Mouse (Mus musculus) frontal cortex, postnatal 10 days (tissue): ENCODE data around the gene Angptl2.
"Not testable (repeated sequence)": the region's sequence is repeated elsewhere in the genome, so short reads cannot be mapped to it uniquely, and the experiment has no call there.

Experiments used
- DNase-seq, 2 experiments: peaks; one replicate each; pipeline ENCODE4 v3.0.0; 2022; ENCODE audit warnings: low spot score in 2 of 2, mixed read lengths in 1 of 2

Gene Angptl2

GRCm38 (mm10) chr2:33200368-33201068 is 15.4 kb upstream of the Angptl2 start:
- no peak for DNase-seq

DNA sequence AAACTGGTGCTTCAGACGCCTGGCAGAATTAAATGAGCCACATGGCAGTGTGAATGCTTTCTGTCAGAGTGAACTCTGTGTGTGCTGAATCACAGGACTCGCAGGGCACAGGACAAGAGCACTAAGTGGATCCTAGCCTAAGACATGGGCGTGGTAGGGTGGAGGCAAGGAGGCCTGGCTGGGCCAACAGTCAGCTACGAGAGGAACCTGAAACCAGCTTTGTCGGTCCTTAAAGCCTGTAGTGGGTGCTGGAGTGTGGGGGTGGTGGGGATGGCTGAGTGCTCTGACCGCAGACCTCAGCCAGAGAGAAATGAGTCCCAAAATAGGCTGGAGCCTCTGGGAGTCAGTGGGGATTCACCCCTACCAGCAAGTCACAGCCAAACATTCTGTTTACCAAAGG is 12.6 kb upstream of the Angptl2 start:
- no peak for DNase-seq

GRCm38 (mm10) chr2:33204980-33205379 is 10.9 kb upstream of the Angptl2 start:
- DNase-seq: no peak

DNA sequence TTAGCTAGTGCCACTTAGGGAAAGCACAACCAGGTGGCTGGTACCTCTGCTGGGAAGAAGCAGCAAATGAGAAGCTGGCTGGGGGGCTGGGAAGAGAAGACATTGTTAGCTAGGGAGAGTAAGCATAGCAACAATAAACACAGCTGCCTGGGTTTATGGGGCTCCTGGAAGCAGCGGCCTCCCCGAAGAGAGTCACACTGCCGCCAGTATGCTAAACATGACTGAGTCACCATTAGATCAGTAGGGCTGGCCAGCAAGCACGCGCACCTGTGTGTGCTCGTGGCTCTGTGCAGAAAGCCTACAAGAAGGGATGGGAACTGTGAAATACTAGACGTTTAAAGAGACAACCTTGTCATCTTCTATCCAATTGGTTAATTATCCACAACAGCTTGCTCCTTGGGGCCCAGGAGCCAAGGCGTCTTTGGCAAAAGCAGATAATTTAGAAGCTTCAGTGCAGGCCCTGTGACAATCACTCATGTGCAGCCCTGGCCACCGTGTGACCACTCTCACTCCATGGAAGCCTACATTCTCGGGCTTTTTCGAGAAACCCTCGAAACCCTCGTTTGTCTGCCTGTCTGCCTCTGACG is 9.8 kb upstream of the Angptl2 start:
- no peak for DNase-seq

DNA sequence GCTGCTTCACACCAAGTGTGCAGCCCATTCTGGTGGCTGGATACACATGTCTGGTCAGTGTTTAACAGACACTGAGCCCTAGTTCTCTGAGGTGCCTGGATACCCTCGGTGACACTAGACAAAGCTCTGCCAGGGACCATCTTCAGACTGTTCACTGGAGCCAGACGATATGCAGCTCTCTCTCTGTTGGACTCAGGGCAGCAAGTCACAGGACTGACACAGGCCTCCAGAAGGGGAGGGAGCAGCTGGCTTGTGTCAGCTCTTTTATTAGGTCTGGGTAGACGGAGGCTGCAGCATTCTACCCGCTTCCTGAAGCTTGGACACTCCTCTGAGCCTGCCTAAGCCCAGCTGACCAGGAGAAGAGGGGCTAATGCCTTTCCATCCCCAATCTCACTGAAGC is 8.8 kb upstream of the Angptl2 start:
- no peak for DNase-seq

DNA sequence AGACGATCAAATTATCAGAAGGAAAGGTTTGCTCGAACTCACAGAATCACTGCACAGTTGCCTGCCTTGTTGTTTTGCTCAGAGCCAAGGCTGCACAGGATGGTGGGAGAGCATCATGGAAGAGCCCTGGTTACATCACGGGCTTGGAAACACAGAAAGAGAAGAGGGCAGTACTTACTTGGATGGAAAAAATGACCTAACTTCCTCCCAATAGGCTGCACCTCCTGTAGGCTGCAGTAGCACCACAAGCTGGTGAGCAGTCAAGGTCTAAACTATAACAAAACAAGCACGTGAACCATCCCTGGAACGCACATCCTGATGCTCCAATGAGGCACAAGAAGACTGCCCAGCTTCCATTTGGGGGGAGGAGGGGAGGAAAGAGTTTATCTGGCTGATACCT is 7.7 kb upstream of the Angptl2 start:
- no peak for DNase-seq

DNA sequence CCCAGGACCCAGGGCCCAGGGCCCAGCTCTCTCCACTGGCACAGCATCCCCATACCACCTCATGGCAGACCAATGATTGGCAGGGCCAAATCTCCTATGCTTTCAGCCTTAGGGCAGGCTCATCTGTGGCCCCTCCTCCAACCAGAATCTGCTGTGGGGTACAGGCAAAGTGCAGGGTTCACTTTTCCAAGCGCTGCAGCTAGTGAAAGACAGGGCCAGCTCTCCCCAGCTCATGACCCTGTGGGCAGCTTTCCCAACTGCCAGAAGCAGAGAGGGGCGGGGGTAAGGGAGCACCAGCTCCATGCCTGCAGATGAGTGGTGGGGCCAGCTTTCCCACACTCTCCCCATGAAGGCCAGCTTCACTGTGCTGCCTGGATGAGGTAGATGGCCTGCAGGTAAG is 5.0 kb upstream of the Angptl2 start:
- DNase-seq: no peak

GRCm38 (mm10) chr2:33211263-33211662 is 4.6 kb upstream of the Angptl2 start:
- DNase-seq: not testable (repeated sequence)

DNA sequence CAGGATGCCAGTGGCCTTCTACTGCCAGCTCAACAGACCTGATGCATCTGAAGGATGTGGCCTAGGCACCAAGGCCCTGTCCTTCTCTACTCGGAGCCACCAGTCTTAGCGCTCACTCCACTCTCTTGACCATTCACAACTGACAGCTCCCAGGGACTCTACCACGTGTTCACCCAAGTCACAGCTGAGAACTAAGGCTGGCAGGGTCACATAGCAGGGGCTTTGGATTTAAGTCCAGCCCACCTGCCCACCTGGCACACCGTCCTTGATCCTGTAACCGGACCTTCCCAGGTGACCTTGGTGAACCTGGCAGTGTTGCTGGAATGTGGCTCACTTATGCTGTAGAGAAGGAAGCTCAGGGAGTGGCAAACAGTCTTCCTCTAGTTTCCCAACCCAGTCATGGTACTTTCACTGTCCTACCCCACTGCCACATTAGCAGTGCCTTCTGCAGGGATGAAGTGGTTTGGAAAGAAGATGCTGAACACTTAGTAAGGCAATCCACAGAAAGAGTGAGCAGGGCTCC is 631 bp upstream of the Angptl2 start:
- DNase-seq: no peak

DNA sequence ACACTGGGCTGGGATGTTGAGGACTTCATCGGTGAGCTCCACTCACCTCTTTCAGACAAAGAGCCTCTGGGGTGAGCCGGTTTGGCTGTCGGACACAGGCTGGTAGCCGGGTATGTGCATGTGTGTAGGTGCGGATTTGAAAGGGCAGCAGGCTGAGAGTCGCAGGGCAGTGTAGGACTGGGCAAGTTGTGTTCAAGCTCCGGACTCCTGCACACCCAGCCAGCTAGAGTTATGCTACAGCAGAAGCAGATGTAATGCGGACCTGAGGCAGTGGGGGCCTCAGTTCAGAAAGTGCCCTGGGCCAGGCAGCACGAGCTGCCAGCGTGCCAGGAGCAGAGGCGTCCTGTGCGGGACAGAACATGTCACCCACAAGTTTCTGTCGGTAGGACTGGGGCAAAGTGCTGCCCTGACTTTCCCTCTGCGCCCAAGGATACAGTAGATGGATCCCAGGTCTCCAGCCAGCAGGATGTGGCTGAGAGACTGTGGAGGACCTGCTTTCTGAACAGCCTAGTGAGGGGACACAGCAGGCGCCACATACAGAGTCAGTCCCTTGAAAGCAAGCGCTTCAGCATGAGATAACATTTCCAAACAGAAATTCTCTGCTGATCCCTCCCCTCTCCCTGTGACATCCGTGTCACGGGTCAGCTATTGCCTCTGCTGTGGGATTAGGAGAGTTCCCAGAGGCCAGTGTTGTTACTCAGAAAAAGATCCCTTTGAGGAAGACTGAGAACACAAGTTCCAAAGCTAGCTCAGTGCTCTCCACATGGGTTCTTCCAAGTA is 966 bp downstream of the Angptl2 start:
- DNase-seq: no peak

DNA sequence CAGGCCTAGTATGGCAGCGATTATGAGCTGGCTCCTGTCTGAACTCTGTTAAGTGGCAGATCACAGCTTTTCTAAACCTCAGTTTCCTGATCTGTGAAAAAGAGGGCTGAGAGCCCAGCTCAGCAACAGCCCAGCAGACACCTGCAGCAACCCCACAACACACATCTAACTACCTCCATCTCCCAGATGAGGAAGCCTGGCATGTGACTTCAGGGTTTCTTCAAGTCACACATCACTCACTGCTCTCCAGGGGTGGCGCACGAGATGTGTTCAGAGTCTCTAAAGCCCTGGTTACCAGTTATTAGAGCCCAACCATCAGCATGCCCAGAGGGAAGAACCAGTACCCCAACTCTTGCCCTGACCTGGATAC is 1.5 kb downstream of the Angptl2 start:
- no peak for DNase-seq

GRCm38 (mm10) chr2:33218903-33219625 is 3.2 kb downstream of the Angptl2 start:
- no peak for DNase-seq

DNA sequence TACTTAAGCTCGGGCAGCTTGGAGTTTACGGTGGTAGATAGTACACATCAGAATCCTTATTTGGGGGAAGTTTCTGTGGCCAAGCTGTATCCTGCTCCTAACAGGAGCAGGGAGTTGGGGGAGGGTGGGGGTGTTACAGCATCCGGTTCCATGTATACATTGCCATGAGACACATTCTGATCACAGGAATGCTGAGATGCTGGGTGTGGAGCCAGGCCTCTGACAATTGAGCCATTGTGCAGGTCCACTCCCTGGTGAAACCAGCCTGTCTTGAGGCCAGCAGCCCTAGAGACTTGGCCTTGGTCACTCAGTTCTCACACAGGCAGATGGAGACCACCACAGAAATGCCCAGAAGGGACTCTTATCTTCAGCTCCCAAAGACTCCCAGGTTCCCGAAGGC is 3.8 kb downstream of the Angptl2 start:
- DNase-seq: no peak

DNA sequence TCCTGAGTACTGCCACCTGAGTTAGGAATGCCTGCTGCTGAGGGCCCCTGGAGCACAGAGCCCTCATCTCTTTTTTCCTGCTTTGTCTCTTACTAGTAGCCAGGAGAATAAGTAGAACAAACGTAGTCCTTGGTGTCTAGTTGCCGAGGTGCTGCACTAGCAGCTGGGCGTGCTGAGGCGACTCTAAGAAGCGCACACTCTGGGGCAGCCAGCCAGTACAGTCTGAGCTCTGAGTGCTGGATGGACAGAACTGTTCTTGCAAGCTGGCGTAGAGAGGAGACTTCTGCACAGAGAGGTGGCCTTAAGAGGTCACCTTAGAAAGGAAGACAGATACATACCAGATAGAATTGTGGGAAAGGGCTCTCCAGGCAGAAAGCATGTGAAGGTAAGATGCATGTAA is 4.4 kb downstream of the Angptl2 start:
- DNase-seq: no peak

- no peak for DNase-seq
Measured at GRCm38 (mm10) chr2:33220674-33221338, 4.9 kb downstream of the Angptl2 start.

DNA sequence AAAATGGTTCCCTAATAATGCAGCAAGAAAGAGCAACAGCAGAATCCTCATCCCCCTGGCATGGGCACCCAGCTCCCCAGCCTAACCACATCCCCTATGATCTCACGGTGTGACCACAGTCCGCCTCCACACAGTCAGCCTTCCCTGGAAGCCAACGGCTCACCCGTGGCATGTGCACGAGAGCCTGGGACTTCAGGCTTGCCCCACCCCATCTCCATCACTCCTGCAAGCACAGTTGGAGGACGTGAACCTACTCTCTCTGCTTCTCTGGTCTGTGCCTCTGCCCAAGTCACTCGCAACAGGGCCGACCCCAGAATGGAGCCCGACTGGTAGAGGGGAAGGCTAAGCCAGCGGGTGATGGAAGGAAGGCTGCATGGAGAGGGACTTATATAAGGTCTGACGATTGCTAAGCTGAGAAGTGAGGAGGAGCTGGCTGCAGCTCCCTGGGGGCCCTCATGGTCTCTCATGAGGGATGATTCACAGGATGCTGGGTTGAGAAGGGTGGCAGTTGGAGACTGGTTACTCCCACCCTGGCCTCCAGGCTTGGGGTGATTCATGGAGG is 5.6 kb downstream of the Angptl2 start:
- no peak for DNase-seq

DNA sequence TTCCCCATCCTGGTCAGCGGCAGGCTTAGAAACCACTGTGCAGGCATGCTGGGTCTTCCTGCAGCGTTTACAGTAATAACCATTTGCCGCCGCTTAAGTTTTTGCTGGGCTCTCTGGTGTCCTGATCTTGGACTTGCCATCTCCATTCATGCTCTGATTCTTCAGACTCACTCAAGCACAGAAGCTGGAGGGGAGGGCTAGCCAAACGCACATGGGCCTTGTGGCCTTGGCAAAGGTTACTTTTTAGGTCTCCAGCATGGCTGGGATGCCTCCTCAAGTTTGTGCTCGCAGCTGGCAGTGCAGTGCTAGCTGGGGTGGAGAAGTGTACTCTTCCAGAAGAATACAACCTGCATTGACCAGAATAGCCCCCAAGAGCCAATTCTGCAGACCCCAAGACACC is 6.6 kb downstream of the Angptl2 start:
- no peak for DNase-seq

GRCm38 (mm10) chr2:33223656-33224358 is 7.9 kb downstream of the Angptl2 start:
- no peak for DNase-seq

DNA sequence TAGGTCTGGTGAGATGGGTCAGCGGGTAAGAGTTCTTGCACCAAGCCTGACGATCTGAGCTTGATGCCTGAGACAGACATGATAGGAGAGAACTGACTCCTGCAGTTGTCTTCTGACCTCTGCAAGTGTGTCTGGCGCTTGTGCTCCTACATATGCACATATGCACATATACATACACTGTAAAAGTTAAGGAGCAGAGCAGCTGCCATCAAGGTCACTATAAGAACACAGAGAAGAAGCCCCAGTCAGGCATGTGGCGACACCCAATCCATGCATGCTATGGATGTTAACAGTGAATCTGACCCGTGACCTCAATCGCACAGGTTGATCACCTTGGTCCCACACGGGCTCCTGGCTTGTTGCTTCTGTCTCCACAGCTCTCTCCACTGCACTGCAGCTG is 10.1 kb downstream of the Angptl2 start:
- no peak for DNase-seq

GRCm38 (mm10) chr2:33228077-33228476 is 12.2 kb downstream of the Angptl2 start:
- no peak for DNase-seq

DNA sequence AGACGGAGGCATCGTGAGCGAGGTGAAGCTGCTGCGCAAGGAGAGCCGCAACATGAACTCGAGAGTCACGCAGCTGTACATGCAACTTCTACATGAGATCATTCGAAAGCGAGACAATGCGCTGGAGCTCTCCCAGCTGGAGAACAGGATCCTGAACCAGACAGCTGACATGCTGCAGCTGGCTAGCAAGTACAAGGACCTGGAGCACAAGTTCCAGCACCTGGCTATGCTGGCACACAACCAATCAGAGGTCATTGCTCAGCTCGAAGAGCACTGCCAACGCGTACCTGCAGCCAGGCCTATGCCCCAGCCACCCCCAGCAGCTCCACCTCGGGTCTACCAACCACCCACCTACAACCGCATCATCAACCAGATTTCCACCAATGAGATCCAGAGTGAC is 12.7 kb downstream of the Angptl2 start:
- DNase-seq: no peak
